Mouse (Mus musculus) limb, embryonic 14.5 days (tissue): ENCODE measurements around the gene Gpi1. TPM values are rescaled to one million over a fixed set of nuclear protein-coding genes. Genes with fewer than 3 reads are reported as not detected.

Source experiments
- ATAC-seq: fragments of 200-750 bp; cut with Nextera tagmentation; 2 replicates; pipeline ENCODE4 v1.8.0; 2017; ENCODE audit warnings: low read depth, moderate number of reproducible peaks, moderate TSS enrichment; ENCODE audit not compliant: low FRiP score
- DNase-seq: peaks from one replicate; pipeline ENCODE4 v3.0.0-alpha.2; 2015; ENCODE audit warnings: low spot score
- H3K27ac ChIP-seq: fragments of 300-500 bp; sonication (generic); replicated peaks from 2 replicates; pipeline ENCODE4 v1.5.1; 2014; ENCODE audit warnings: low read depth, mild to moderate bottlenecking, low read length, moderate library complexity, mixed read lengths
- H3K27me3 ChIP-seq: fragments of 300-500 bp; sonication (generic); 2 replicates; pipeline ENCODE4 v1.6.1; 2014; ENCODE audit warnings: low read length, mixed read lengths; ENCODE audit not compliant: control insufficient read depth, insufficient read depth
- H3K36me3 ChIP-seq: fragments of 300-500 bp; sonication (generic); 2 replicates; pipeline ENCODE4 v1.6.1; 2014; ENCODE audit warnings: mild to moderate bottlenecking, low read length, moderate library complexity, mixed read lengths; ENCODE audit not compliant: control insufficient read depth, insufficient read depth
- H3K4me1 ChIP-seq: fragments of 300-500 bp; sonication (generic); 2 replicates; pipeline ENCODE4 v1.6.1; 2014; ENCODE audit warnings: antibody characterized with exemption, low read length, mixed read lengths; ENCODE audit not compliant: control insufficient read depth, insufficient read depth
- H3K4me2 ChIP-seq: fragments of 300-500 bp; sonication (generic); replicated peaks from 2 replicates; pipeline ENCODE4 v1.6.1; 2014; ENCODE audit warnings: low read depth, mild to moderate bottlenecking, low read length, moderate library complexity; ENCODE audit not compliant: severe bottlenecking
- H3K4me3 ChIP-seq: fragments of 300-500 bp; sonication (generic); replicated peaks from 2 replicates; pipeline ENCODE4 v1.5.1; 2014; ENCODE audit warnings: low read length
- H3K9ac ChIP-seq: fragments of 300-500 bp; sonication (generic); 2 replicates; pipeline ENCODE4 v1.6.1; 2014; ENCODE audit warnings: mild to moderate bottlenecking, low read depth, low read length, moderate library complexity; ENCODE audit not compliant: severe bottlenecking
- H3K9me3 ChIP-seq: fragments of 300-500 bp; sonication (generic); 2 replicates; pipeline ENCODE4 v1.6.1; 2016; ENCODE audit warnings: low read length; ENCODE audit not compliant: control insufficient read depth
- POLR2A ChIP-seq: fragments of 200-500 bp; IDR thresholded peaks from 2 replicates; pipeline ENCODE4 v1.8.0; 2012; ENCODE audit warnings: inconsistent platforms, mild to moderate bottlenecking, moderate library complexity, borderline replicate concordance; ENCODE audit not compliant: insufficient read depth, insufficient read length; ENCODE audit errors: extremely low read depth
- WGBS: fragments of 180-500 bp; shearing (Covaris S2); extraction: QIAGEN DNeasy Blood & Tissue Kit; methylation state at CpG from one replicate; pipeline ENCODE4 v1.1.7; 2014; 5-methylcytosine and 5-hydroxymethylcytosine counted together
- polyA plus RNA-seq, 2 experiments: library from polyadenylated mRNA; depleted of rRNA in 1 of 2; stranded (reverse) in 1 of 2; unstranded in 1 of 2; fragments of >200 nt; fragmentation: Nextera tagmentation in 1 of 2; extraction: Ambion mirVana in 1 of 2; gene quantifications; 2 replicates each; pipeline versions ENCODE4 v1.2.1 to v1.2.3; 2012 to 2014

Gene Gpi1
- polyA plus RNA-seq (2012; rRNA removed) (256 and 301 TPM in 2 replicates), polyA plus RNA-seq (2014; fragmentation: Nextera tagmentation; extraction: Ambion mirVana) (275 and 281 TPM in 2 replicates)

DNA sequence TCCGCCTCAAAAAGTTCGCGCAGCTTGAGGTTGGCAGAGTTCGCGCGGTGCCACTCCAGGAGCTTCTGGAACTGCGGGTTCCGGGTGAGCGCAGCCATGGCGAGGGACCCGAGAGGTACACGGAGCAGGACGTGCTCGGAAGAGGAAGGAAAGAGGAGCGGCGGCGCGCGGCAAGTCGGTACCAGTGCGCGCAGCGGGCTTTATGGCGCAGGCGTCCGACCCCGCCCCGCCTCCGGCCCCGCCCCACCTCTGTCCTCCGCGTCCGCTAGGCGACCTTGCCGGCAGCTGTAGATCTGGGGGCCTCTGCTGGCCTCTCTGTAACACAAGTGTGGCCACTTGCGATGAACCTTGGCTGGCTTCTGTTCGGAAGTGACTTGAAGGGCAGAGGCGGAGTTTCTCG, at the start of gene Gpi1:
Gene Gpi1, minus strand, starts transcription at position 221 of the 400 bp plus-strand sequence.
- TF ChIP-seq POLR2A, result peak; percentile 67; the same call in 1 of the 2 replicates
- DNase-seq (peak; percentile 90), ATAC-seq (peak; percentile 67)
- H3K36me3 ChIP-seq, result peaks cover 32% of the 10 kb centered on the region
- peaks cover 15% of the 10 kb centered on the region for H3K4me1 ChIP-seq
- H3K4me3 ChIP-seq, result peak within 1 kb of the TSS; percentile 76
- peak within 1 kb of the TSS; percentile 67 for H3K9ac ChIP-seq
- H3K9me3 ChIP-seq, result no peaks in the 10 kb centered on the region
- no peaks in the 10 kb centered on the region for H3K27me3 ChIP-seq
- peak within 1 kb of the TSS; percentile 73 for H3K27ac ChIP-seq
- peak within 1 kb of the TSS; percentile 76 for H3K4me2 ChIP-seq
- WGBS, result 2% methylated on average over 37 of the region's 39 CpGs

GRCm38 (mm10) chr7:34277656-34278055, 47.5 kb upstream of the Gpi1 start:
- no peak overlapping the region for H3K9ac ChIP-seq
- 74% methylated on average over 2 of the region's 2 CpGs for WGBS
- ATAC-seq (no peak), DNase-seq (no peak)
- H3K36me3 ChIP-seq, result peaks cover 17% of the 10 kb centered on the region; the same call in 1 of the 2 replicates
- 0 out of 2 replicates have a peak overlapping the region, but pooled peaks have one; percentile 33 for H3K27ac ChIP-seq
- no peaks in the 10 kb centered on the region for H3K27me3 ChIP-seq
- TF ChIP-seq POLR2A, result no peak
- peaks cover 6% of the 10 kb centered on the region for H3K4me1 ChIP-seq
- H3K4me2 ChIP-seq, result no peak overlapping the region
- H3K9me3 ChIP-seq, result no peaks in the 10 kb centered on the region
- no peak overlapping the region for H3K4me3 ChIP-seq

- Histone ChIP-seq H3K9me3 (no peaks in the 10 kb centered on the region), H3K36me3 (peaks cover 8% of the 10 kb centered on the region; the same call in 1 of the 2 replicates), H3K27me3 (no peaks in the 10 kb centered on the region), H3K4me2 (no peak overlapping the region), H3K9ac (no peak overlapping the region), H3K4me3 (no peak overlapping the region), H3K27ac (no peak overlapping the region), H3K4me1 (peaks cover 9% of the 10 kb centered on the region)
- TF ChIP-seq POLR2A, result no peak
- DNase-seq (no peak), ATAC-seq (no peak)
- WGBS, result 95% methylated on average over 3 of the region's 3 CpGs
Measured at GRCm38 (mm10) chr7:34276066-34276465, 45.9 kb upstream of the Gpi1 start.

- Histone ChIP-seq H3K36me3 (0 out of 2 replicates have a peak, but pooled peaks cover 3% of the 10 kb centered on the region), H3K4me3 (no peak overlapping the region), H3K27me3 (no peaks in the 10 kb centered on the region), H3K4me1 (peaks cover 24% of the 10 kb centered on the region), H3K27ac (no peak overlapping the region), H3K4me2 (no peak overlapping the region), H3K9ac (no peak overlapping the region), H3K9me3 (no peaks in the 10 kb centered on the region)
- WGBS, result 66% methylated on average over 4 of the region's 4 CpGs
- no peak for TF ChIP-seq POLR2A
- DNase-seq (no peak), ATAC-seq (no peak)
Measured at GRCm38 (mm10) chr7:34272465-34272864, 42.3 kb upstream of the Gpi1 start.

DNA sequence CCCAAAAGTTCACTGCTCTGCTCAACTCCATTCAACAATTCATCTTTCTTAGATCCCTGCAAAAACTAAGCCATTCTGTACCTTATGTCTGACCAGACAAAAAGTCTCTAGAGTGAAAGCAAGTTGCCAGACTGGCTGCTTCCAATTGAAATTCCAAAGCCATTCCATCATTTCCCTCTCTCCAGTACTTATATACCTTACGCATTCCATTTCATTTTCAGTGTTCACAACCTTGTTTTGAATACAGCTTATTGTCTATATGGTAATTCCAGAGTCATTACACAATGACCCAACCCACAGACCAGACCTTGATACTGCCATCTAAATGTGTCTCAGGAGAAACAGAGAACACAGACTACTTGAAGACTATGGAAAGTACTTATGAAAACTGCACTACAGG, 38.3 kb upstream of the Gpi1 start:
- ATAC-seq, result peak; percentile 57; the same call in 1 of the 2 replicates
- Histone ChIP-seq H3K36me3 (0 out of 2 replicates have a peak, but pooled peaks cover under 1% of the 10 kb centered on the region), H3K4me3 (no peak overlapping the region), H3K9ac (no peak overlapping the region), H3K9me3 (no peaks in the 10 kb centered on the region), H3K27me3 (no peaks in the 10 kb centered on the region), H3K4me1 (peaks cover 24% of the 10 kb centered on the region), H3K27ac (peak overlapping the region; percentile 77), H3K4me2 (no peak overlapping the region)
- DNase-seq, result peak; percentile 47
- 27% methylated on average over 1 of the region's 1 CpGs for WGBS
- TF ChIP-seq POLR2A, result no peak
